Mouse (Mus musculus) bone marrow macrophage, adult 2 months (primary cell): ENCODE measurements around the gene Smpdl3b.

Experiments used
- CTCF ChIP-seq: IDR thresholded peaks from 2 replicates; pipeline ENCODE4 v1.5.1; 2012; ENCODE audit warnings: low read depth, mild to moderate bottlenecking, low read length, moderate library complexity
- POLR2A ChIP-seq: IDR thresholded peaks from 2 replicates; pipeline ENCODE4 v1.6.1; 2012; ENCODE audit warnings: mild to moderate bottlenecking, low read depth, low read length, borderline replicate concordance

GRCm38 (mm10) chr4:132689634-132690033, 67.4 kb downstream of the Smpdl3b start:
- no peak for TF ChIP-seq CTCF
- no peak for TF ChIP-seq POLR2A
